18 mouse cellular contexts compared by ENCODE assay signal in the genomic region with DNA sequence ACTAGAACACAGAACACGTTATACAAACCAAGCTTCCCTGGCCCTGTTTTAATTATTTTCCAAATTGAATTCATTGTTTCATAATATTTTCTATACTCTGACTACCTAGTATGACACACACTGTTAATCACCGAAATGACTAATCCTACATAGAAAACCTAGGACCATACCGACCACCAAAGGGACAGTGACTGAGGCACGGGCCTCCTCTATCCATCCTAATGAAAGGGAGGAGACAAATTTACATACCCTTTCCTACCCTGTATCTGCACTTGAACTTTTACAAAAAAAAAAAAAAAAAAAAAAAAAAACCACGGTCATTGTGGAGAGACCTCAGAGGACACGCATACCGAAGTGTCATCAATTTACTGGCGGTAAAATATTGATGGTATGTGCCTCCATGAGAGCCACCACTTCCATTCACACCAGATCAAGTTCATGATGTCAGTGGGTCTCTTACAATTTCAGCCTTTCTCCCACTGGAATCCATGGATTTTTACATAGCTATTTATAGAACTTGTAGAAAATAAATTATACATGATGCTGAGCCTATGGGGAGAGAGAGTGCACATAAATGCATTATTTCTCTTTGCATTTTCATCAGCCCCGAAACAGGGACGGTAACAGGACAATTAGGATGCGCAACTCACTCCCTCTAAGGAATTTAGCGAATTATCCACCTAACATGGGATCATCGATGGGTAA. TPM values are rescaled to one million over a fixed set of nuclear protein-coding genes. Genes with fewer than 3 reads are reported as not detected.
DNase-seq lines count a peak whose midpoint lies in the region; ATAC-seq and TF ChIP-seq lines count a peak whose summit lies in the region.
"Had no signal": no experiment of that assay in that cellular context is flagged by ENCODE, and none has a peak within 500 bp of the region (broad histone marks: within the 10 kb centered on the region; RNA-seq: fewer than 3 reads in every experiment).

No protein-coding gene starts in this region.

- H3K27me3 ChIP-seq in forebrain, embryonic 14.5 days (replicated peaks; ENCODE audit: control insufficient read depth, insufficient read depth, low read length): no peaks in the 10 kb centered on the region
- no peaks in the 10 kb centered on the region for H3K27me3 ChIP-seq in hindbrain, embryonic 16.5 days (replicated peaks; ENCODE audit: control insufficient read depth, insufficient read depth, low read length)
- no peaks in the 10 kb centered on the region for H3K27me3 ChIP-seq in neural tube, embryonic 13.5 days
- no peaks in the 10 kb centered on the region for H3K27me3 ChIP-seq in cerebellum, adult 2 months (ENCODE audit: control insufficient read depth, insufficient read depth, low read length)
- H3K27me3 ChIP-seq: CH12.LX; embryonic facial prominence, embryonic 13.5 days; liver, embryonic 15.5 days had no signal

- H3K4me3 ChIP-seq in forebrain, embryonic 14.5 days (ENCODE audit: low read depth, low read length): no peak overlapping the region
- H3K4me3 ChIP-seq in hindbrain, embryonic 16.5 days (ENCODE audit: low read length): no peak overlapping the region
- no peak overlapping the region for H3K4me3 ChIP-seq in neural tube, embryonic 13.5 days
- no peak overlapping the region for H3K4me3 ChIP-seq in cerebellum, adult 2 months (replicated peaks; ENCODE audit: insufficient read depth, low read depth, low read length)
- H3K4me3 ChIP-seq: embryonic facial prominence, embryonic 13.5 days; liver, embryonic 15.5 days had no signal

- no peaks in the 10 kb centered on the region for H3K9me3 ChIP-seq in forebrain, embryonic 14.5 days (replicated peaks; ENCODE audit: control insufficient read depth, low read length)
- no peaks in the 10 kb centered on the region for H3K9me3 ChIP-seq in hindbrain, embryonic 16.5 days (ENCODE audit: control insufficient read depth, low read length)
- H3K9me3 ChIP-seq in neural tube, embryonic 13.5 days: no peaks in the 10 kb centered on the region
- H3K9me3 ChIP-seq: embryonic facial prominence, embryonic 13.5 days; liver, embryonic 15.5 days had no signal

- no peaks in the 10 kb centered on the region for H3K36me3 ChIP-seq in forebrain, embryonic 14.5 days (ENCODE audit: control insufficient read depth, insufficient read depth, low read length)
- no peaks in the 10 kb centered on the region for H3K36me3 ChIP-seq in hindbrain, embryonic 16.5 days (ENCODE audit: control insufficient read depth, insufficient read depth, low read length)
- no peaks in the 10 kb centered on the region for H3K36me3 ChIP-seq in neural tube, embryonic 13.5 days
- H3K36me3 ChIP-seq: embryonic facial prominence, embryonic 13.5 days; liver, embryonic 15.5 days had no signal

- no peak overlapping the region for H3K9ac ChIP-seq in forebrain, embryonic 14.5 days (ENCODE audit: low read length)
- no peak overlapping the region for H3K9ac ChIP-seq in hindbrain, embryonic 16.5 days (ENCODE audit: low read depth, low read length)
- H3K9ac ChIP-seq in neural tube, embryonic 13.5 days: peak overlapping the region; percentile 26; the same call in 1 of the 2 replicates
- H3K9ac ChIP-seq: embryonic facial prominence, embryonic 13.5 days; liver, embryonic 15.5 days had no signal

- 85% methylated on average over 13 of the region's 13 CpGs for WGBS in forebrain, embryonic 14.5 days
- 65% methylated on average over 13 of the region's 13 CpGs for whole genome bisulfite sequencing in hindbrain, embryonic 16.5 days
- WGBS in neural tube, embryonic 13.5 days: 60% methylated on average over 13 of the region's 13 CpGs
- 88% methylated on average over 13 of the region's 13 CpGs for WGBS in cerebellum, adult 2 months

- TF ChIP-seq CTCF in cerebellum, adult 2 months (IDR thresholded peaks at IDR 0.05; ENCODE audit: borderline replicate concordance, insufficient read depth, low read depth, low read length): no peak

- no peak overlapping the region for H3K27ac ChIP-seq in forebrain, embryonic 14.5 days (ENCODE audit: low read depth, low read length)
- peak overlapping the region; percentile 15; the same call in 1 of the 2 replicates for H3K27ac ChIP-seq in hindbrain, embryonic 16.5 days (ENCODE audit: low read depth, low read length)
- peak overlapping the region; percentile 52; the same call in 1 of the 2 replicates for H3K27ac ChIP-seq in neural tube, embryonic 13.5 days (replicated peaks)
- H3K27ac ChIP-seq in cerebellum, adult 2 months (ENCODE audit: insufficient read depth, low read length): no peak overlapping the region
- H3K27ac ChIP-seq: embryonic facial prominence, embryonic 13.5 days; liver, embryonic 15.5 days had no signal

- peak; percentile 27; the same call in 1 of the 2 replicates for ATAC-seq in frontal cortex, adult (ENCODE audit: low TSS enrichment)
- peak; percentile 32; the same call in 1 of the 2 replicates for ATAC-seq in forebrain, embryonic 14.5 days
- ATAC-seq in hindbrain, embryonic 16.5 days: peak; percentile 27; the same call in 1 of the 2 replicates
- ATAC-seq in neural tube, embryonic 13.5 days (ENCODE audit: low read depth): peak; percentile 41; the same call in 1 of the 2 replicates

- no peaks in the 10 kb centered on the region for H3K4me1 ChIP-seq in forebrain, embryonic 14.5 days (ENCODE audit: control insufficient read depth, insufficient read depth, low read length)
- H3K4me1 ChIP-seq in hindbrain, embryonic 16.5 days (ENCODE audit: control insufficient read depth, insufficient read depth, low read depth, low read length): no peaks in the 10 kb centered on the region
- peaks cover 7% of the 10 kb centered on the region for H3K4me1 ChIP-seq in neural tube, embryonic 13.5 days (replicated peaks)
- no peaks in the 10 kb centered on the region for H3K4me1 ChIP-seq in cerebellum, adult 2 months (ENCODE audit: control insufficient read depth, insufficient read depth, low read length)
- H3K4me1 ChIP-seq: liver, embryonic 15.5 days had no signal

- TF ChIP-seq POLR2A in cerebellum, adult 2 months (IDR thresholded peaks at IDR 0.05; ENCODE audit: borderline replicate concordance, insufficient read depth, low read length): no peak

- DNase-seq in frontal cortex, adult 2 months (ENCODE audit: extremely low spot score in 1 of 2, low spot score in 1 of 2): no peak
- DNase-seq in forebrain, embryonic 14.5 days (ENCODE audit: low spot score): no peak
- no peak for DNase-seq in kidney, postnatal 14 days
- no peak for DNase-seq in cerebellum, adult 2 months
- no peak for DNase-seq in kidney, postnatal 4 days
- DNase-seq: adrenal gland, postnatal 14 days; cerebellum, adult 9-10 months; heart, adult 18-20 months; kidney, adult 9 months; lung, postnatal 10 days; right cerebral cortex, postnatal 4 days; thymus, postnatal 4 days had no signal

- no peak overlapping the region for H3K4me2 ChIP-seq in forebrain, embryonic 14.5 days (ENCODE audit: low read length)
- 0 out of 2 replicates have a peak overlapping the region, but pooled peaks have one; percentile 6 for H3K4me2 ChIP-seq in hindbrain, embryonic 16.5 days (ENCODE audit: low read length)
- H3K4me2 ChIP-seq in neural tube, embryonic 13.5 days: no peak overlapping the region
- H3K4me2 ChIP-seq: embryonic facial prominence, embryonic 13.5 days; liver, embryonic 15.5 days had no signal

RNA-seq across cellular contexts. Expression of a gene that starts 15.5 kb away (rescaled TPM):
- 21.3 and 22.5 TPM in 2 replicates for polyA plus RNA-seq in frontal cortex, adult 2 months (2012; rRNA removed)
- polyA plus RNA-seq in forebrain, embryonic 14.5 days (2014; fragmentation: Nextera tagmentation; extraction: Ambion mirVana): 1.4 and 1.7 TPM in 2 replicates
- 5.1 and 5.9 TPM in 2 replicates for polyA plus RNA-seq in hindbrain, embryonic 16.5 days (2015; fragmentation: Nextera tagmentation; extraction: Ambion mirVana)
- polyA plus RNA-seq in neural tube, embryonic 13.5 days (2015; fragmentation: Nextera tagmentation; extraction: Ambion mirVana): 3.1 and 3.4 TPM in 2 replicates
- polyA plus RNA-seq in cerebellum, adult 2 months (2012; rRNA removed): 47.0 and 52.0 TPM in 2 replicates

Comparison
In these comparisons a context has a peak if more than half of its experiments do, and no peak if none do; other contexts are left out.
1. H3K27ac ChIP-seq: peak in hindbrain, embryonic 16.5 days (single experiment) and neural tube, embryonic 13.5 days (single experiment); none in forebrain, embryonic 14.5 days (single experiment) and cerebellum, adult 2 months (single experiment).
2. Peak in every context shown above with its lines, with median percentiles within 50 percentile points of each other: ATAC-seq.